Mouse (Mus musculus) frontal cortex, postnatal 25 days (tissue): ENCODE results near the gene Myo18a.

Experiments
- DNase-seq, 2 experiments: peaks; one replicate each; pipeline ENCODE4 v3.0.0; 2022; ENCODE audit warnings: low spot score in 2 of 2

Myo18a gene

DNA sequence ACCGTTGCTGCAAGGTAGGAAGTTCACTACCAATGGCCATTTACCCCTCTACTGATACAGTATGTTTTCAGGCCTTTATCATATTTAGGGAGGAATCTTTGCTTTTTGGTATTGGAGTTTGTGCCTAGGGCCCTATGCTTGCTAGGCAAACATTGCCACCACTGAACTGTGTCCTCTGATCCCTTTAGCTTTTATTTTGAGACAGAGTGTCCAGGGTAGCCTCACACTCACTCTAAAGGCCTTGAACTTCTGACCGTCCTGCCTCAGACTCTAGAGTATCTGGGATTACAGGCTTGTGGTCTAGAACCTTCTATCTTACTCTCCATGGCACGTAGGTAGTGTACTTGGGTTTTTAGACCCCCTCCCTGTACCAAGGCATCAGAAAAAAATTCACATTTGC is 137.1 kb downstream of the Myo18a start:
- no peak for DNase-seq

DNA sequence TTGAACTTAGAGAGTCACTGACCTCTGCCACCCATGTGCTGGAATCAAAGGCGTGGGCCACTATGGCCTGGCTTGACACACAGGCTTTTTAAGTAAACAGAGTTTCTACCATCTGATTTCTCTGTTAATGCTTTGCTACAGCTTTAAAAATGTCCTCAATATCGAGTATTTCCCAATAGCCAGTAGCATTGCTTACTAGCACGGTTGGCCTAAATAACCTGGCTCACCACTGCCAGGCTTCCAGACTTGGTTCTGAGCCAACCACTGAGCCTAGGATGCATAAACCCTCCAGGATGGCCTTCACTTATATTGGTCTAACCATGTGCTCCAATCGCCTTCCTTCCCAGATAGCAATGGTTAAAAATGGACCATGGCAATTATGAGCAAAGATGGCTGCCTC is 137.7 kb downstream of the Myo18a start:
- no peak for DNase-seq

DNA sequence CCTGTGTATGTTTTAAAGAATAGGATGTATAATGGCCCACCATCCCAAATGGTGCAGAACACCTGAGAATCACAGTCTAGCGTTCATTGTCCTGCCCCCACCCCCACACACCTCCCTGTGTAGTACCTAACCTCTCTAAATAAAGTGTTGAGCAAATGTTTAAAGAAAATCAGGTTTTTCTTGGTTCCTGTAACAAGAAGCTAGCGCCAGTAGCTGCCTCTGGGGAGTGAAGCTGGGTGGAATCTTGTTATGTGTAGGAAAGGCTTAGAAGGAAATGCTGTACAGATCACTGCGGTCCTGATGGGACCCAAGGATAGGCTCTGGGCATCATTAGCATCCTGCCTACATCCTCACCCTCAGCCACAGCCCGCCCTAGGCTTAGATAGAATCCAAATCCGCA is 138.3 kb downstream of the Myo18a start:
- no peak for DNase-seq

DNA sequence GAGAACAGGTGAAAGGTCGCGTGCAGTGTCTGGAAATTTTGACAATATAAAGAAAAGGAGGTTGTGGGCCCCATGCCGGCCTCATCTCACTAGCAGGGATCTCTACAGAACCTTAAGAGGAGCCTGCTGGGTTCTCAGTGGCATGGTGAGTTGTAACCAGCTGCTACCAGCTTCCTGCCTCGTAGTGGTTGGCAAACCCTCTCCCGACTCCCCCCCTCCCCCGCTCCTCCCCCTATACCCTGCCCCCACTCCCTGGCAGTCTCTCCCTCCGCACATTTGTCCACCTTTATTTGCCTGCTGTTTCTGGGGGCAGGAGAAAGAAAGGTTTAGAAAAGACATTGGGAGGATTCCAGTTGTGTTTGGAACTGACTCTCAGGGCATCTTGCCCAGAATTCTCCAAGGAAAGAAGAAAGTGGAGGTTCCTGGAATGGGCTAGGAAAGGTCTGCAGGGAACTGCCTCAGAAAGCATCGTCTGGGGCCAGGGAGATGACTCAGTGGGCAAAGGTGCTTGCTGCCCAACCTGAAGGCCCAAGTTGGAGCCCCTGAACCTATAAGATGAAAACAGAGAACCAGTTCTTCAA is 138.8 kb downstream of the Myo18a start:
- no peak for DNase-seq

DNA sequence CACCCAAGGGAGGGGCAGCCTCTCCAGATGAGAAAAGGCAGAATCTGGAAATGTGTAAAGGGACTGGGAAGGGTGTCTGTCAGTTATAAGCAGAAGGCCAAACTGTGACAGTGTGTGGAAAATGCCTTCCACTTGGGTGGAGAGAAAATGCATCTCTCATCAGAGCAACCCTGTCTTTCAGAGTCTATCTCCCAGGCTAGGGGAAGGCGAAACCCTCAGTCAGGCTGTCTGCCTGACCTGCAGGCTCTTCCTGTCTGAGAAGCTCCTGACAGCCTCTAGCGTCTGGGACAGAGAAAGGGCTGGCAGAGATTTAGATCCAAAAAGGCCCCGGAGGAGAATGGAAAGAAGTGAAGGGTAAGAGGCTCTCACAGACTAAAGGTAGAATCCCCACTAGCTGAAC is 140.7 kb downstream of the Myo18a start:
- no peak for DNase-seq

DNA sequence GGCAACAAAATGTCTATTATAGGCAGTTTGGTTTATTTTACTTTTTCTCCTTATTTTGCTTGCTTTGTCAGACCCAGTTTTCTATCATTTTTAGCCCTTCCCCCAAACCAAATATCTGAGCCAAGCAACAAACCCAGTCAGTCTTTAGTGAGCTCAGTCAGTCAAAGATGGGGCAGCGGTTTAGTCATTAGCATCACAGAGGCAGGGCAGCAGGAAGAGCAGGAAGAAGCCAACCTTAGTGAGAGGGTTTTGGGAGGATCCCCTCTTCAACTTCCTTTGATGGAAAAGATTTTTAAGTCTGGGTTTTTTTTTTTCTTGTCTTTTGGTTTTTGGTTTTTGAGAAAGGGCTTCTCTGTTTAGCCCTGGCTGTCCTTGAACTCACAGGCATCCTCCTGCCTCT is 141.7 kb downstream of the Myo18a start:
- no peak for DNase-seq

DNA sequence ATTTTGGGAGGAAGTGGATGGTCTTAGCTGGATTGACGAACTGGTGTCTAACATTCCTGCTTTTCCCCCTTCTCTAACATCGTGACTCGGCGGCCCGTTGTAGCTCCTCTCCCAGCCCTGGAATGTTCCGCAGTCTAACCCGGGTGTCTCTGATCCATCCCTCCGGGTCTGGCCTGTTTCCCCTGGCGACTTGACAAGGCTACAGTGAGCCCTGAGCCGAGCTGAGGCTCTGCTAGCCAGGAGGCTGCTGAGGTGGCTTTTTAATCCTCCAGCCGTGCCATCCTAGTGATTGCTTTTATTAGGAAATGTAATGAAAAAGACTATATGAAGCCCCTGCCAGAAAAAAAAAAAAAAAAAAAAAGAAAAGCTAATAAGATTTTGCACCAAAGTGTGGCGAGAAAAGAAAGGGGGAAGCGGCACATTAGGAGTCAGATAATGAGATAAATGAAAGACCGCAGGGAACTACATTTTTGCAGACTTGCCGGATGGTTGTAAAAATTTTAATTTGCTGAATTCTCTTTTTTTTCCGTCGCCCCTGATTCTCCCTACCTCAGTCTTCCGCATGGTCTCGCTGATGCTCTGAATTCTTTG is 143.1 kb downstream of the Myo18a start:
- no peak for DNase-seq

DNA sequence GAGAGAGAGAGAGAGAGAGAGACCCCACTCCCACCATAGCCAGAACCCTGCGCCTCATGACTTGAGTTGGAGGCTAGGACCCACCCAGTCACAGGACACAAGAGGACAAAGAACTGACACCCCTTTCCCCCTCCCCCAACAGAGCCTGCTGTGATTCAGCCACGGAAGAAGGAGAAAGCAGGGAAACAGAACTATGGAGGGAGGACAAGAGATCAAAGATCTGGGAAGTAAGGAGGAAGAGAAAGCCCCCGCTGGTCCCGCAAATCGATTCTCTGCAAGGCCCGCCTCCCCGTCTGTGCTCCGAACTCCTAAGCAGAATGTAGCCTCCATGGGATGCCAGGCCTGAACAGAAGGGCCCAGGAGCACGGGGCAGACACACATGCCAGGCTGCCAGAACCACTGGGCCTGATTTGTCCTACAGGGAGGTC is 143.7 kb downstream of the Myo18a start:
- DNase-seq: no peak

DNA sequence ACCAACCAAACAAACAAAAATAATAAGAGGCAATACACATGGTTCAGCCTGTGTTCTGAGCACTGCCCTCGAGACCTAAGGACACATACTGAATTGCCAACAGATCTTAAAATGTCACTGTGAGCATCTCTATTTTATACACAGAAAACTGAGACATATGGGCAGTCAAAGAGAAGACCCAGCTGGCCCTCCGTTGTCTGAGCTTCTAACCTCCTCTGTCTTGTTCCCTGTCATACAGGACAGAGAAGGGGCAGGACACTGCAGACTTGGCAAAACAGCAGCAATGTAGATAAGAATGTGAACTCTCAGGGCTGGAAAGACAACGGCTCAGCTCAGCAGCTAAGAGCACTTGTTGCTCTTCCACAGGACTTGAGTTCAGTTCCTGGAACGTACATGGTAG is 145.4 kb downstream of the Myo18a start:
- DNase-seq: no peak

DNA sequence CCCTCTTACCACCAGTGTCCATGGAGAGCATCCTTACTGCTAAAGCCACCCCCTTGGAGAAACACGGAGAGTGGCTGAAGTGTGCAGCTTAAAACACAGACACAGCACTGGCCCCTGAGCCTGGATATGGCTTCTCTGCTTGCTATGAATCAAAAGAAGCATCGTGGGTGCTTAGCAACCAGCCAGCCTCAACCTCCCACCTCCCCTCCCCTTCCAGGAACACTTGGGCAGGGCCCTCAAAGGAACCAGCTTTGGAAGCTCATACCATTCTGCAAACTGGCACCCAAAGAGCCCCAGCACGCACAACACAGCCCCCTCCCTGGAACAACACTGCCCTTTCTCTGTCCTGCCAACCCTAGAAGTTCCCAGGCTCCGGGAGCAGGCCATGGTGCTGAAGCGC is 146.3 kb downstream of the Myo18a start:
- no peak for DNase-seq

DNA sequence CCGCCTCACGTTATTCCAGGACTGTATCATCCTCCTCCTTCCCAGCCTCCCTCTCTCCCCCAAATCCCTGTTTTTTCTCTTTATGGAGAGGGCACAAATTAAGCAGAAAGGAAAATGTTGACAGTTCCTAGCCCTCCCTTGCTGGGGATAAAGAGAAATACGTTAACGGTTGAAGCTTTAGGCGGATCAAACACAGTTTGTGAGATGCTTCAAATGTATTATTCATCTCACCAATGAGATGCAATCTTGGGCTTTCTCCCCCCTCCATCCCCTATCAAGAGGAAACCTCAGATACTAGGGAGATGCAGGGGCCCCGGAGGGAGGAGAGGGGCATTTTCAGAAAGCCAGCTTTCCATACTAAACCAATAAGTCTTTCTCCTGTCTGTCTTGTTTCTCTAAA is 146.7 kb downstream of the Myo18a start:
- no peak for DNase-seq

DNA sequence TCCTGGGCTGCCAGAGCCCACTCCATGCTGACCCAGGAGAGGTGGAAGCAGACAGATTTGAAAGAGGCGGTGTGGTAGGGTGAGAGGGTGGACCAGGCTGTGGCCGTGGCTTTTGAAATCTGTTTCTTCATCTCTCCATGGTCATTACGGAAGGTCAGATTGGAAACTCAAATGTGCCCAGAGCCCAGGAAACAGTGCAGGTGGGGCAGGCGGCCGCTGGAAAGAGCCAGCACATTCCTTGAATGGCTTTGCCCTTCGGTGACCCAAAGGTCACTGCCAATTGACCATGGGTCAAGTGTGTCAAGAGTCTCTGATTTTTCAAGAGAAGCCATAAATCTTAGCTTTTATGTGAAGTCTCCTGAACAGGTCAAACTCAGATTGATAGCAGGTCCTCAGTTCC is 150.5 kb downstream of the Myo18a start:
- no peak for DNase-seq

DNA sequence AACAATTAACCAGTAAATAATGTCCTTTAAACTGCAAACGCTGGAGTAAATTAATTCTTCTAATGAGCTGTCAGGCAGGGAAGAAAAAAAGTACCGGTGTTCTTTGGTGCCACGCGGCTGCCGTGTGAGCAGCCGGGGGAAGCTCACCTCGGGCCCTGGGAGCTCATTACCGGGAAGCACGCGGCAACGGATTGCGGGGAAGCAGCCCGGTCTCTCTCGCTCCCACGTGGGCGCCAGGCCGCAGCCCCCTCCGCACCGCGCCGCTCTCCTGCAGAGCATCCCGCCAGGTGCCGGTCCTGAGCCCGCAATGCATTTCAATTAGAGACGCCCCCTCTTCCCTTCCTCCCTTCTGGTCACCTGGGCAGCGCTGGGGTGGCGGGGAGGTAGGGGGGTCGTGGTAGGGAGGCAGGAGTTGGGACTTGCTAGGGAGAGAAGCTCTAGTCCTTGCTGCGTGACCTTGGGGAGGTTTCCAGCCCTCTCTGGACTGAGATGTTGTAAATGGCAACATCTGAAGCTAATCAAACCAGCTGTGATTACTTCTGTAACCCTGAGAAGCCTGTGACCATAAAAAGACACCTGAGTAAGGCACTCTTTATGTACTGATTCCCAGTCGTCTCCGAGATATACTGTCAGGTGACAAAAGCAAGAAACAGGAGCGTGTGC is 151.7 kb downstream of the Myo18a start:
- no peak for DNase-seq
